Mouse (Mus musculus): Measurements from ENCODE around the gene Myo9a. TPM values are rescaled to one million over a fixed set of nuclear protein-coding genes. Genes with fewer than 3 reads are reported as not detected.

The Myo9a gene
- total and polyA plus RNA-seq, 3 experiments = 3.3 to 131 (median 4.5) TPM

GRCm38 (mm10) chr9:59723096-59723657, 27.5 kb upstream of the Myo9a start:
- no peaks in the 10 kb centered on the region for H3K36me3 ChIP-seq (ENCODE audit: control insufficient read depth in 1 of 2, insufficient read depth in 2 of 2, low read length in 2 of 2)
- peaks cover 0 to 3% of the 10 kb centered on the region in 2 experiments; a peak in 1 of 4 replicates for H3K4me1 ChIP-seq (ENCODE audit: control insufficient read depth in 1 of 2, insufficient read depth in 2 of 2, low read length in 2 of 2)
- peak; percentile 93 for DNase-seq (ENCODE audit: low read depth, low spot score)
- H3K27ac ChIP-seq (ENCODE audit: control insufficient read depth, low read depth, low read length) = no peak overlapping the region
- no peak overlapping the region for H3K4me3 ChIP-seq (ENCODE audit: control insufficient read depth in 1 of 2, insufficient read depth in 1 of 2, low read depth in 2 of 2, low read length in 2 of 2)
- H3K79me2 ChIP-seq (ENCODE audit: control insufficient read depth, insufficient read depth, low read length, poor library complexity) = no peaks in the 10 kb centered on the region
- 0 out of 2 replicates have a peak, but pooled peaks have one; percentile 12 for TF ChIP-seq BHLHE40 (IDR thresholded peaks at IDR 0.05; ENCODE audit: borderline replicate concordance, low read depth, low read length)
- TF ChIP-seq USF1 (IDR thresholded peaks at IDR 0.05; ENCODE audit: low read depth, low read length) = no peak
- TF ChIP-seq RAD21 (IDR thresholded peaks at IDR 0.05; ENCODE audit: low read depth, low read length) = peak; percentile 100
- TF ChIP-seq MAZ (IDR thresholded peaks at IDR 0.05; ENCODE audit: low read depth, low read length) = peak; percentile 69; the same call in 1 of the 2 replicates
- no peak for TF ChIP-seq HCFC1 (IDR thresholded peaks at IDR 0.05; ENCODE audit: low read depth, low read length)
- TF ChIP-seq SMC3 (IDR thresholded peaks at IDR 0.05; ENCODE audit: low read depth, low read length) = peak; percentile 93
- peak; percentile 78 to 97 (median 85) for TF ChIP-seq CTCF (IDR thresholded peaks at IDR 0.05 in 2 of 3, conservative IDR thresholded peaks at IDR 0.05 in 1 of 3; ENCODE audit: control insufficient read depth in 1 of 3, insufficient read depth in 1 of 3, low read depth in 2 of 3, low read length in 3 of 3, poor library complexity in 1 of 3, severe bottlenecking in 1 of 3)
- TF ChIP-seq MYC (IDR thresholded peaks at IDR 0.05; ENCODE audit: low read depth, low read length) = peak; percentile 65; the same call in 1 of the 2 replicates
- TF ChIP-seq POLR2AphosphoS2 (IDR thresholded peaks at IDR 0.05; ENCODE audit: low read length) = no peak
- peak; percentile 66; the same call in 1 of the 2 replicates for TF ChIP-seq SIN3A (IDR thresholded peaks at IDR 0.05; ENCODE audit: low read length)
- no peak for TF ChIP-seq CHD1 (IDR thresholded peaks at IDR 0.05; ENCODE audit: low read depth, low read length)
- peak; percentile 50; the same call in 1 of the 2 replicates for TF ChIP-seq RCOR1 (IDR thresholded peaks at IDR 0.05; ENCODE audit: low read depth, low read length)
- peak; percentile 90 for TF ChIP-seq ZC3H11A (IDR thresholded peaks at IDR 0.05; ENCODE audit: low read depth, low read length)
- no peak for TF ChIP-seq KAT2A (conservative IDR thresholded peaks at IDR 0.05; ENCODE audit: low read depth, low read length)
- TF ChIP-seq ETS1 (IDR thresholded peaks at IDR 0.05; ENCODE audit: low read depth, low read length) = 0 out of 2 replicates have a peak, but pooled peaks have one; percentile 22
- no peak; the same call in 1 of the 2 replicates for TF ChIP-seq GATA1 (IDR thresholded peaks at IDR 0.05; ENCODE audit: low read depth, low read length)
- TF ChIP-seq MAX (IDR thresholded peaks at IDR 0.05; ENCODE audit: low read length) = 0 out of 2 replicates have a peak, but pooled peaks have one; percentile 37
- no peak for TF ChIP-seq GABPA (IDR thresholded peaks at IDR 0.05; ENCODE audit: low read depth, low read length)
- peak; percentile 63 for TF ChIP-seq MXI1 (IDR thresholded peaks at IDR 0.05; ENCODE audit: low read depth, low read length)
- no peaks in the 10 kb centered on the region for H3K9me3 ChIP-seq (replicated peaks; ENCODE audit: insufficient read depth, low read length)
- no peak overlapping the region for H3K9ac ChIP-seq (ENCODE audit: control insufficient read depth, low read depth, low read length, poor library complexity, severe bottlenecking)
- no peaks in the 10 kb centered on the region; a peak in 1 of 4 replicates for H3K27me3 ChIP-seq (ENCODE audit: control insufficient read depth in 1 of 2, insufficient read depth in 2 of 2, low read length in 2 of 2)

GRCm38 (mm10) chr9:59723791-59724442, 26.8 kb upstream of the Myo9a start:
- no peaks in the 10 kb centered on the region for H3K9me3 ChIP-seq (replicated peaks; ENCODE audit: insufficient read depth, low read length)

More at GRCm38 (mm10) chr9:59723791-59724442, 26.8 kb upstream of the Myo9a start:
- no peaks in the 10 kb centered on the region for H3K27me3 ChIP-seq (ENCODE audit: control insufficient read depth in 1 of 2, insufficient read depth in 2 of 2, low read length in 2 of 2)
- no peak for DNase-seq (ENCODE audit: low read depth, low spot score)
- no peaks in the 10 kb centered on the region for H3K79me2 ChIP-seq (ENCODE audit: control insufficient read depth, insufficient read depth, low read length, poor library complexity)
- peaks cover 0 to 3% of the 10 kb centered on the region in 2 experiments; a peak in 1 of 4 replicates for H3K4me1 ChIP-seq (ENCODE audit: control insufficient read depth in 1 of 2, insufficient read depth in 2 of 2, low read length in 2 of 2)
- no peak overlapping the region for H3K4me3 ChIP-seq (ENCODE audit: control insufficient read depth in 1 of 2, insufficient read depth in 1 of 2, low read depth in 2 of 2, low read length in 2 of 2)
- TF ChIP-seq GABPA (IDR thresholded peaks at IDR 0.05; ENCODE audit: low read depth, low read length) (no peak), KAT2A (conservative IDR thresholded peaks at IDR 0.05; ENCODE audit: low read depth, low read length) (no peak), TAL1 (IDR thresholded peaks at IDR 0.05; ENCODE audit: low read length) (no peak), USF2 (IDR thresholded peaks at IDR 0.05; ENCODE audit: borderline replicate concordance in 1 of 2, insufficient read depth in 1 of 2, low read depth in 1 of 2, low read length in 2 of 2) (no peak), TCF12 (IDR thresholded peaks at IDR 0.05; ENCODE audit: low read depth, low read length) (no peak), RCOR1 (IDR thresholded peaks at IDR 0.05; ENCODE audit: low read depth, low read length) (no peak)
- H3K36me3 ChIP-seq (ENCODE audit: control insufficient read depth in 1 of 2, insufficient read depth in 2 of 2, low read length in 2 of 2) = no peaks in the 10 kb centered on the region
- H3K9ac ChIP-seq (ENCODE audit: control insufficient read depth, low read depth, low read length, poor library complexity, severe bottlenecking) = no peak overlapping the region
- H3K27ac ChIP-seq (ENCODE audit: control insufficient read depth, low read depth, low read length) = no peak overlapping the region
